Comparison of ENCODE assay signal across 23 mouse cellular contexts in genomic region chr15:28896248-28896808, GRCm38 (mm10).
DNase-seq lines count a peak whose midpoint lies in the region; ATAC-seq and TF ChIP-seq lines count a peak whose summit lies in the region.
"Had no signal": no experiment of that assay in that cellular context is flagged by ENCODE, and none has a peak within 500 bp of the region (broad histone marks: within the 10 kb centered on the region; RNA-seq: fewer than 3 reads in every experiment).

No protein-coding gene starts in this region.

- H3K4me1 ChIP-seq in hindbrain, postnatal 0 days (ENCODE audit: insufficient read depth, low read length): no peaks in the 10 kb centered on the region
- H3K4me1 ChIP-seq in hindbrain, embryonic 13.5 days (replicated peaks): no peaks in the 10 kb centered on the region
- no peaks in the 10 kb centered on the region for H3K4me1 ChIP-seq in midbrain, embryonic 12.5 days
- H3K4me1 ChIP-seq in midbrain, embryonic 10.5 days: no peaks in the 10 kb centered on the region
- H3K4me1 ChIP-seq in neural tube, embryonic 14.5 days (ENCODE audit: control insufficient read depth, insufficient read depth, low read length): no peaks in the 10 kb centered on the region
- H3K4me1 ChIP-seq: forebrain, embryonic 15.5 days; heart, embryonic 10.5 days; neural tube, embryonic 12.5 days had no signal

- H3K27ac ChIP-seq in hindbrain, postnatal 0 days: no peak overlapping the region
- H3K27ac ChIP-seq in hindbrain, embryonic 13.5 days: no peak overlapping the region
- H3K27ac ChIP-seq in midbrain, embryonic 12.5 days (replicated peaks): no peak overlapping the region
- H3K27ac ChIP-seq in midbrain, embryonic 10.5 days (replicated peaks): no peak overlapping the region
- H3K27ac ChIP-seq in neural tube, embryonic 14.5 days (ENCODE audit: low read depth, low read length): no peak overlapping the region
- H3K27ac ChIP-seq: forebrain, embryonic 15.5 days; heart, embryonic 10.5 days; neural tube, embryonic 12.5 days had no signal

- H3K4me3 ChIP-seq in hindbrain, postnatal 0 days (ENCODE audit: low read length): no peak overlapping the region
- no peak overlapping the region for H3K4me3 ChIP-seq in hindbrain, embryonic 13.5 days
- H3K4me3 ChIP-seq in midbrain, embryonic 12.5 days: no peak overlapping the region
- H3K4me3 ChIP-seq in midbrain, embryonic 10.5 days: no peak overlapping the region
- H3K4me3 ChIP-seq in neural tube, embryonic 14.5 days (ENCODE audit: low read depth, low read length): no peak overlapping the region
- H3K4me3 ChIP-seq: forebrain, embryonic 15.5 days; heart, embryonic 10.5 days; neural tube, embryonic 12.5 days had no signal

- ATAC-seq in hindbrain, postnatal 0 days: no peak; the same call in 1 of the 2 replicates
- ATAC-seq in hindbrain, embryonic 13.5 days (ENCODE audit: low FRiP score): no peak
- ATAC-seq in midbrain, embryonic 12.5 days (ENCODE audit: low FRiP score, low read depth): peak; percentile 49; the same call in 1 of the 2 replicates
- peak; percentile 51; the same call in 1 of the 2 replicates for ATAC-seq in neural tube, embryonic 14.5 days (ENCODE audit: low read depth)
- ATAC-seq: forebrain, embryonic 15.5 days; inflammation-experienced regulatory T-cells, adult 6 months; Patski had no signal

- 74% methylated on average over 3 of the region's 3 CpGs for WGBS in hindbrain, postnatal 0 days
- WGBS in hindbrain, embryonic 13.5 days: 70% methylated on average over 3 of the region's 3 CpGs
- WGBS in midbrain, embryonic 12.5 days: 78% methylated on average over 3 of the region's 3 CpGs
- 78% methylated on average over 3 of the region's 3 CpGs for WGBS in midbrain, embryonic 10.5 days
- 70% methylated on average over 3 of the region's 3 CpGs for WGBS in neural tube, embryonic 14.5 days

- peak; percentile 37 for DNase-seq in hindbrain, postnatal 0 days (ENCODE audit: low spot score)
- no peak for DNase-seq in midbrain, embryonic 10.5 days (ENCODE audit: low spot score)
- DNase-seq in lung, postnatal 14 days: peak; percentile 5
- no peak for DNase-seq in left cerebral cortex, adult 11 months (ENCODE audit: low spot score)
- DNase-seq: B cell, adult 2 months; cerebellum, adult 2 months; cerebellum, postnatal 36 days; heart, postnatal 4 days; kidney, adult 18-20 months; kidney, postnatal 4 days; layer of hippocampus, adult 9-11 months; thymus, adult 18-20 months; thymus, postnatal 36 days had no signal

- TF ChIP-seq CTCF in hindbrain, postnatal 0 days (IDR thresholded peaks at IDR 0.05; ENCODE audit: low read depth): no peak

- H3K36me3 ChIP-seq in hindbrain, postnatal 0 days (ENCODE audit: insufficient read depth, low read length): no peaks in the 10 kb centered on the region
- no peaks in the 10 kb centered on the region for H3K36me3 ChIP-seq in hindbrain, embryonic 13.5 days
- H3K36me3 ChIP-seq in midbrain, embryonic 12.5 days: no peaks in the 10 kb centered on the region
- H3K36me3 ChIP-seq in midbrain, embryonic 10.5 days: no peaks in the 10 kb centered on the region
- no peaks in the 10 kb centered on the region for H3K36me3 ChIP-seq in neural tube, embryonic 14.5 days (ENCODE audit: control insufficient read depth, insufficient read depth, low read length)
- H3K36me3 ChIP-seq: forebrain, embryonic 15.5 days; G1E; heart, embryonic 10.5 days; neural tube, embryonic 12.5 days had no signal

- H3K9ac ChIP-seq in hindbrain, postnatal 0 days (replicated peaks; ENCODE audit: low read length): no peak overlapping the region
- H3K9ac ChIP-seq in hindbrain, embryonic 13.5 days: no peak overlapping the region
- no peak overlapping the region for H3K9ac ChIP-seq in midbrain, embryonic 12.5 days (replicated peaks)
- H3K9ac ChIP-seq in neural tube, embryonic 14.5 days (replicated peaks; ENCODE audit: low read depth, low read length): no peak overlapping the region
- H3K9ac ChIP-seq: forebrain, embryonic 15.5 days; neural tube, embryonic 12.5 days had no signal

- H3K27me3 ChIP-seq in hindbrain, postnatal 0 days (ENCODE audit: insufficient read depth, low read length): no peaks in the 10 kb centered on the region
- no peaks in the 10 kb centered on the region for H3K27me3 ChIP-seq in hindbrain, embryonic 13.5 days
- no peaks in the 10 kb centered on the region for H3K27me3 ChIP-seq in midbrain, embryonic 12.5 days
- no peaks in the 10 kb centered on the region for H3K27me3 ChIP-seq in midbrain, embryonic 10.5 days (ENCODE audit: low read depth, poor library complexity, severe bottlenecking)
- H3K27me3 ChIP-seq in neural tube, embryonic 14.5 days (ENCODE audit: control insufficient read depth, insufficient read depth, low read length): no peaks in the 10 kb centered on the region
- H3K27me3 ChIP-seq: CH12.LX; forebrain, embryonic 15.5 days; neural tube, embryonic 12.5 days had no signal

- no peaks in the 10 kb centered on the region for H3K9me3 ChIP-seq in hindbrain, postnatal 0 days (ENCODE audit: low read length)
- H3K9me3 ChIP-seq in hindbrain, embryonic 13.5 days: no peaks in the 10 kb centered on the region
- H3K9me3 ChIP-seq in midbrain, embryonic 12.5 days: no peaks in the 10 kb centered on the region
- H3K9me3 ChIP-seq in midbrain, embryonic 10.5 days (replicated peaks): no peaks in the 10 kb centered on the region
- no peaks in the 10 kb centered on the region for H3K9me3 ChIP-seq in neural tube, embryonic 14.5 days (ENCODE audit: control insufficient read depth, low read length)
- H3K9me3 ChIP-seq: forebrain, embryonic 15.5 days; G1E; heart, embryonic 10.5 days; neural tube, embryonic 12.5 days had no signal

- H3K4me2 ChIP-seq in hindbrain, postnatal 0 days (ENCODE audit: low read depth, low read length): no peak overlapping the region
- no peak overlapping the region for H3K4me2 ChIP-seq in hindbrain, embryonic 13.5 days
- no peak overlapping the region for H3K4me2 ChIP-seq in midbrain, embryonic 12.5 days (replicated peaks)
- H3K4me2 ChIP-seq in neural tube, embryonic 14.5 days (ENCODE audit: low read depth, low read length): no peak overlapping the region
- H3K4me2 ChIP-seq: forebrain, embryonic 15.5 days; neural tube, embryonic 12.5 days had no signal

Comparison
In these comparisons a context has a peak if more than half of its experiments do, and no peak if none do; other contexts are left out.
1. ATAC-seq: peak in midbrain, embryonic 12.5 days (single experiment) and neural tube, embryonic 14.5 days (single experiment); none in hindbrain, postnatal 0 days (single experiment) and hindbrain, embryonic 13.5 days (single experiment).
2. DNase-seq: peak in hindbrain, postnatal 0 days (single experiment) and lung, postnatal 14 days (single experiment); none in midbrain, embryonic 10.5 days (single experiment) and left cerebral cortex, adult 11 months (single experiment).